Mouse (Mus musculus) CH12.LX (cell line): ENCODE measurements around the gene Pik3c2b.
A peak's percentile ranks its signal among the peaks of the same experiment; 100 is the strongest.

Source experiments
- CTCF ChIP-seq, 2 experiments: IDR thresholded peaks in 1 of 2; conservative IDR thresholded peaks in 1 of 2; 2 replicates each; pipeline ENCODE4 v1.5.1; 2011 to 2012; ENCODE audit warnings: low read depth in 2 of 2, low read length in 2 of 2, improper control_type of control experiment in 1 of 2, inconsistent platforms in 1 of 2, mild to moderate bottlenecking in 1 of 2, moderate library complexity in 1 of 2
- E2F4 ChIP-seq: IDR thresholded peaks from 2 replicates; pipeline ENCODE4 v1.6.1; 2011; ENCODE audit warnings: low read depth, low read length, improper control_type of control experiment; ENCODE audit not compliant: insufficient replicate concordance
- EP300 ChIP-seq: IDR thresholded peaks from 2 replicates; pipeline ENCODE4 v1.6.1; 2011; ENCODE audit warnings: low read length, improper control_type of control experiment
- GABPA ChIP-seq: IDR thresholded peaks from 2 replicates; pipeline ENCODE4 v1.6.1; 2012; ENCODE audit warnings: low read depth, low read length, improper control_type of control experiment, inconsistent platforms; ENCODE audit not compliant: insufficient replicate concordance
- HCFC1 ChIP-seq: IDR thresholded peaks from 2 replicates; pipeline ENCODE4 v1.6.1; 2012; ENCODE audit warnings: low read depth, mild to moderate bottlenecking, inconsistent platforms, low read length, improper control_type of control experiment
- MXI1 ChIP-seq: IDR thresholded peaks from 2 replicates; pipeline ENCODE4 v1.6.1; 2011; ENCODE audit warnings: mild to moderate bottlenecking, low read depth, low read length, improper control_type of control experiment
- POLR2A ChIP-seq: IDR thresholded peaks from 2 replicates; pipeline ENCODE4 v1.6.1; 2011; ENCODE audit warnings: low read depth, mild to moderate bottlenecking, improper control_type of control experiment, low read length
- POLR2AphosphoS2 ChIP-seq: IDR thresholded peaks from 2 replicates; pipeline ENCODE4 v1.6.1; 2011; ENCODE audit warnings: low read depth, low read length, improper control_type of control experiment
- RAD21 ChIP-seq: IDR thresholded peaks from 2 replicates; pipeline ENCODE4 v1.6.1; 2011; ENCODE audit warnings: low read depth, mild to moderate bottlenecking, low read length, improper control_type of control experiment, moderate library complexity
- SIN3A ChIP-seq: IDR thresholded peaks from 2 replicates; pipeline ENCODE4 v1.6.1; 2012; ENCODE audit warnings: low read length, improper control_type of control experiment, inconsistent platforms
- UBTF ChIP-seq: IDR thresholded peaks from 2 replicates; pipeline ENCODE4 v1.6.1; 2012; ENCODE audit warnings: low read depth, mild to moderate bottlenecking, inconsistent platforms, low read length, improper control_type of control experiment, moderate library complexity
- USF1 ChIP-seq: IDR thresholded peaks from 2 replicates; pipeline ENCODE4 v1.6.1; 2014; ENCODE audit warnings: low read depth, mild to moderate bottlenecking, inconsistent platforms, low read length, improper control_type of control experiment
- ZMIZ1 ChIP-seq: IDR thresholded peaks from 2 replicates; pipeline ENCODE4 v1.6.1; 2012; ENCODE audit warnings: low read depth, mild to moderate bottlenecking, inconsistent platforms, low read length, improper control_type of control experiment

DNA sequence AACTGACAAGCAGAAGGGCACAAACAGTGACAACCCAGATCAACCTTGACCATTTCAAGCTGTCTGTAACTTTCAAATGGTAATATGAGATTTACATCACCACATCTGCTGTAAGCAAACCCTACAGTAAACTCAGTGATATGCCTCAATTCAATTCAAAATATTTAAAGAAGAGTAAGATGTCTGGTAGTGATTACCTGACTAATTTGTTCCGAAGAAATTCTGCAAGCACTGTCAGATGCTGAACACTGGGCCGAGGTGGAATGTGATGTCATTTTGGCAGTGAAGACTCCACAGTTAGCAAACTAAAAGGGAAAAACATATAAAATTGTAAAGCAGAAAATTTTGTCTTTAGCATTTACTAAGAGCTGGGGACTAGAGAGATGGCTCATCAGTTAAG is 26.9 kb upstream of the Pik3c2b start:
- no peak for TF ChIP-seq GABPA
- TF ChIP-seq ZMIZ1, result no peak
- TF ChIP-seq POLR2A, result no peak
- TF ChIP-seq UBTF, result no peak
- no peak for TF ChIP-seq CTCF (conservative IDR thresholded peaks at IDR 0.05 in 1 of 2, IDR thresholded peaks at IDR 0.05 in 1 of 2; ENCODE audit: low read depth in 2 of 2, low read length in 2 of 2)
- TF ChIP-seq POLR2AphosphoS2, result no peak
- no peak for TF ChIP-seq MXI1
- no peak for TF ChIP-seq E2F4
- TF ChIP-seq HCFC1, result no peak
- no peak for TF ChIP-seq EP300
- peak; percentile 21; the same call in 1 of the 2 replicates for TF ChIP-seq SIN3A
- no peak for TF ChIP-seq USF1
- no peak for TF ChIP-seq RAD21
